15 mouse cellular contexts compared by ENCODE assay signal in genomic region chr12:84900317-84900716, GRCm38 (mm10).
"Had no signal": no experiment of that assay in that cellular context is flagged by ENCODE, and none has a peak within 500 bp of the region (broad histone marks: within the 10 kb centered on the region; RNA-seq: fewer than 3 reads in every experiment).

No protein-coding gene starts in this region.

- DNase-seq: cerebellum, adult 9-11 months; cerebellum, postnatal 36 days; embryo, embryonic 11 days; forebrain, postnatal 0 days; gastrocnemius, adult 2 months; gastrocnemius, postnatal 10 days; gastrocnemius, postnatal 14 days; gastrocnemius, postnatal 25 days; gastrocnemius, postnatal 36 days; heart, adult 18-20 months; heart, adult 2 months had no signal

- ATAC-seq: forebrain, embryonic 13.5 days; forebrain, embryonic 14.5 days; forebrain, embryonic 15.5 days; forebrain, embryonic 16.5 days; forebrain, postnatal 0 days had no signal
